Mouse (Mus musculus) ovary, adult 18-20 months (tissue): ENCODE data around the gene Cpeb1.
"Not testable (repeated sequence)": the region's sequence is repeated elsewhere in the genome, so short reads cannot be mapped to it uniquely, and the experiment has no call there.

Source experiments
- DNase-seq: peaks from one replicate; pipeline ENCODE4 v3.0.0; 2022; ENCODE audit warnings: low spot score, mixed read lengths

Gene Cpeb1

DNA sequence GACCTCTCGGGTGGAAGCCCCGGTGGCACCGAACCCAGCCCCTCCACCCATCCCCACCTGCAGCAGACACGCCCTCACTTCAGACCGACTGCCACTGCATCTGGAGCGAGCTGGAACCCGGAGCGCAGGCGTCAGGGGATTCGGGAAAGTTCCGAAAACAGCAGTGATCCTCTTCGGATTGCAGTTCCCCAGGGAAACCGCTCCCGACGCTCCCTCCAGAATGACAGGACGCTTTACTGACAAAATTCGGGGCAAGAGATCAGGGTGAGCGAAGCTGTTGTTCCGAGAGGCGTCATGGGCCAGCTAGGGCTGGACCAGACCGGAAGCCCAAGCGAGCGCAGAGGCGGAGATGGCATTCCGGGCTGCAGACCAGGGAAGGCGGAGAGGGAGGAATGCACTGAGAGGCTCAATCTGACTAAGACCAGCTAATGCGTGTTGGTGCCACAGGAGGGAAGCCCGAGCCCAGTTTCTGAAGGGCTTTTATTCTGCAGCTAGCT is at the start of gene Cpeb1:
Gene Cpeb1 (minus strand): TSS at position 311 of the 497 bp plus-strand sequence.
- peak; percentile 54 for DNase-seq

DNA sequence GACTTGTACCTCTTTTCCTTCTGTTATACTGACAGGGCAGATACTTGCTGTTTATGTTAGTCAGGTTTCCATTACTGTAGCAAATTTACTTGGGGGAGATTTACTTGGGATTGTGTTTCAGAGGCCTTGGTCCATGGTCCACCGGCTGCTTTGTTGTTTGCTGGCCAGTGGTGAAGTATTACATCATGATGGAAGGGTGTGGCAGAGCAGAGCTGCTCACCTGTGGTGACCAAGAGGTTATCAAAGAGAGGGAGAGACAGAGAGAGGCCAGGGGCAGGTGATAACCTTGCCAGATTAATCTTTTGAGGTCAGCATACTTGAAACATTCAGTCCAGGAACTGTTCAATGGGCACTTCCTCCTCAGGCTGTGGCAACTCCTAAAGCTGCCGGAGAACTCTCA is 45.8 kb upstream of the Cpeb1 start:
- DNase-seq, result no peak

DNA sequence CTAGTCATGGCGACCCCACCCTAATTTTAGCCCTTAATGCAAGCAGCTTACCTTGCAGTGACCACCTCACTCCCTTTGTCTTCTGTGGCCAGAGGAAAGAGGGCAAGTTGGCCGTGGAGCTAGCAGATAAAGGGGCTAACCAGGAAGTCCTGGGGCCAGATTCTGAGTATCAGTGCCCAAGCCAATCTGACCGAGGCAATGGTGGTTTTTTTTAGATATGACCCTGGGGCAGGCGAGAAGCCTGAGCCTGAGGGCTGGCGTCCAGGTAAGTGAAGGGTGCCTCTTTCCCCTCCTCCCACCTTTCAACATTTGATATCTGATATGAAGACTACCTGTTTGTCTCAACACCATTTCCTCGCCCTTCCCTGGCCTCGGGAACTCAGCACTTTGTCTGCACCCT is 42.9 kb upstream of the Cpeb1 start, which contains the start of gene BC048679:
Gene BC048679 (minus strand): TSS at position 101 of the 400 bp plus-strand sequence.
- no peak for DNase-seq

DNA sequence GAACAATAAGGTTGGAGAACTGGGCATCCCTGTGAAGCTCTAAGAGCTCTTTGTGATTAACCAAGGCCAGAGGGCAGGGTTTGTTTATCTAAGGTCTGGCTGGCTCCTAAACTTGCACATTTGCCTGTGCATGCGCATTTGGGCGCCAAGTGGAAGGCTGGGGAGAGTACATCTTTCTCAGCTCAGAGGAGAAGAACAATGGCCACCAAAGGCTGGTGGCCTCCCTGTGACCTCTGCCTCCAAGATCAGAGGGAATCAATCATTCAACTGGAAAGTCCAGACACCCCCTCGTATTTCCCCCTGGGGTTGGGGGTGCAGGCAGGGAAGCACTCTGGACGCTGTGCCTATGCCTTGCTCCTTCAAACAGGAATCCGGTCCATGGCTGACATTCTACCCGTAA is 41.9 kb upstream of the Cpeb1 start:
- no peak for DNase-seq

DNA sequence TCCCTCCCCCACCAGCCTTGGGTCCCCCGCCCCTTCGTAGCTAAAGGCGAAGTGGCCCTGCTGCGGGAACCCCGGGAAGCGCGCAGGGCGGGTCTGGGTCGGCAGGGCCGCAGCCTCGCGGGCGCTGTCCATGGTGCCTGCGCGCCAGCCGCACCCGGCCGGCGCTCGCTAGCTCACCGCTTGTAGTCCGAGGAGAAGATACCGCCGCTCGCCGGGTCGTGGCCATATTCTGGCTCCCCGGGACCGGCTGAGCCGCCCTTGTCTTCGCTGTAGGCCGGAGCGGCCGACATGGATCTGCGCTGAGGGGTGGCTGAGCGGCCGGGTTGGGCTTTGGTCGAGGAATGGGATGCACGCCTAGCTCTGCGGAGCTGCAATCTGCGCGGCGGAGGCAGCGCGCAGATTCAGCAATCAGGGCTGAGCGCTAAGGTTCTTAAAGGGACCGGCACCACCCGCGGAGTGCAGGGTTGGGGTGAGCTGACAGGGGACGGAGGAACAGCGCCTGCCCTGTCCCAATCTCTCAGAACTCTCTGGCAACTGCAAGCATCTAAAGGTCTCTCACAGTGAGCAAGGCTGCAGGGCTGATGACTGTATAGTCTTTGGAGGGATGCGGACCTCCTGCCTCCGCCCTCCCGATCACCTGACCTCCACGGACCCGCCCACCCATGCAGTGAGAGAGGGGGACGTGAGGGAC is 38.2 kb upstream of the Cpeb1 start, which contains the start of gene Ap3b2:
Gene Ap3b2 (minus strand): TSS at position 595 of the 691 bp plus-strand sequence.
- peak; percentile 33 for DNase-seq

DNA sequence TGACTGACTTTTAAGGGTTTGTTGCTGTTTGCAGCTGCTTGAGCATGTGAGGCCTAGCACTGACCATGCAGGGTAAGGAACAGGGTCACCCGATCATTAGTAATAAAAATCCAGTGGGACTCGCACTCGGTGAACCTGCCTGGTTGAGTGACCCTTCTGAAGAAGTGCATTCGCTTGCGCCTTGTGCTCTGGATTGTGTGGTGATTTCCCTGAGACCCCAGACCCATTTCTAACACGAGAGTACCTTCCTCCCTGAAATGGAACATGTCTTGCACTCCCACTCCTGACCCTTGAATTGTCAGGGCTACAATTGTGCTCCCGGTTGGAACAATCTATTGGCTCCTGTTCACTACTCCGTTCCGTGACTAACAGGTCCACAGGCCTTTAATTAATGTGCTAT is 37.4 kb upstream of the Cpeb1 start:
- no peak for DNase-seq

DNA sequence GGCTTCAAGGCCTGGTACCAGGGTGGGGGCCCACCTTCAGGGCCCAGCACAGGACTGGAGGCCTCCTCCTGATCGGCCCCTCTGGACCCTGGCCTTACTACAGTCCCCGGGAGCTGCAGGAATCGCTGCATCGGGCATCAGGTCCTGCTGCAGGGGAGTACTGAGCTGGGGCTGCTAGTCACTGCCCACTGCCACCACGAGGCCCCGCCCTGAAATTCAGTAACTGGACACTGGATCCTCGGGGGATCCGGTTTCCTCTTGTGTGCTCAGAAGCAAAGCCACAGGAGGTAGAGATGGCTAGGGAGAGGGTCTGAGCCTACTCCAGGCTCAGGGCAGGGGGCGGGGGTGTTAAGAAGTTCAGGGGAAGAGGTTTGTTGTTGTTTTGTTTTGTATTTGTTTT is 34.4 kb upstream of the Cpeb1 start:
- DNase-seq, result no peak

DNA sequence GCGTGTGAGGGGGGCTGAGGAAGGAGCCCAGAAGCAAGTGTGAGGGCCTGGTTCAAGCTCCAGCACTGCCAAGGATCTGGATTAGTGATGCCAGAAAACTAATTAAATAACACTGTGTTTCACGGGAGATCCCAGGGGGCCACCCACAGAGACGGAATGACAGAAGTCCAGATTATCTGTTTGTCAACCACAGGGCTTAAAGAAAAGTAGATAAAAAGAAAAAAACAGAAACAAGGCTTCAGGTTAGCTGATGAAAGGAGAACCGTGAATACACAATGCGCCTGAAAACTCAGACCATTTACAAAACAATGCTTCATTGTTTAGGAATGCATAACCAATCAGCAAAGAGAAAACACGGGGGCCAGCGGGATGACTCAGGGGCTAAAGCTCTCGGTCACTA is 25.5 kb upstream of the Cpeb1 start:
- no peak for DNase-seq

DNA sequence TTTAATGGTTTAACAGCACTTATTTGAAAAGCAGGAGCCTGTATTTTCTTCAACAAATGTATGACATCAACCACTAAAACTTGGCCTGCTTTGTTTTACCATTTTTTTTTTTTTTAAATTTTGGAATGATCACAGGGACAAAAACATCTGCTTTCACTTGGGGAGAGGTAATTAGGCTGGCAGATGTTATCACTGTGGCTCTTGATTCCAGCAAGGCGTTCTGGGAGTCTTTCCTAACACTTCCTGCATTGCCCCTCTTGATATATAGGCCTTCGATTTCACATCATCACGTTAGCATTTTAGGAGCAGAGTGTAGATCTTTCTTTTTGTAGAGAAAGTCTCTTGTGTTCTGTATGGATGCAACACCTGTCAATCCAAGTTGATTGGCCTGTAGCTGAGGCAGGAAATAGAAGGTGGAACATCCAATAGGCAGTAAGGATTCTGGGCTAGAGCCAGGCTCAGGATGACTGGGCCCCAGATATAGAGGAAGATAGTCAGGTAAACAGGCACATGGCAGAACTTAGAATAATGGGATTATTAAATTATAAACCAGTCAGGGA is 24.3 kb upstream of the Cpeb1 start:
- DNase-seq, result no peak

DNA sequence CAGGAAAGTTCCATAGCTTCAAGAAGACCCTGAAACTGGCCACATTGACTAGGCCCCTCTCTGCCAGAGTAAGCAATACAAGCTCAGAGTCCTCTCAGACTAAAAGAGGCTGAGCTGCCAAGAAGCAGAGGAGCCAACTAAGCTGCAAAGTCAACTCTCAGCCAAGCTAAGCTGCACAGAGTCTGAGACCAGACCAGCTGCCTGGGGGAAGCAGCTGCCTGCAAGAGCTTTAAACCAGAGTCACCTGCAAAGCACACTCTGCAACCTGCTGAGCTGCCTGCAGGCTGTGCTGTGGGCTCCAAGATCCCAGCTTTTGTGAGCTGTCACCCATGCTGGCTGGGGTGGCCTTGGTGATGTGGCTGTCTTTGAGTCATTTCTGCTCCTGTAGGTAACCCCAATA is 23.0 kb upstream of the Cpeb1 start:
- DNase-seq, result not testable (repeated sequence)

DNA sequence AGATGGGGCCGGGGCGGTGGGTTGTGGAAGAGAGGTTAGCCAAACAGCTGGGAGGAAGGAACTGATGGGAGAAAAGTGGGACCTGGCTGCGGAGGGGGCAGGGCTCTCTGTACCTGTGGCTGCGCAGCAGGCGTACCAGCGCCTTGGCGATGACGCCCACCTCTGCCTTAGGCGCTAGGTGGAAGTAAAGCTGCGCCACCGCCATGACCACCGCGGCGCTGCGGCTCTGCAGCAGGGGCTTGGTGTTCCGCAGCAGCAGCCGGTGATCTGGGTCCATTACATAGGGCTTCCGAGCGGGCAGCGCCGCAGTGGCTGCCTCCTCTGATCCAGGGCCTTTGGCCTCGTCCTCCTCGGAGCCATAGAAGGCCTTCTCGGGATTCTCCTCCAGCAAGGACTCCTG is 21.6 kb upstream of the Cpeb1 start:
- no peak for DNase-seq

DNA sequence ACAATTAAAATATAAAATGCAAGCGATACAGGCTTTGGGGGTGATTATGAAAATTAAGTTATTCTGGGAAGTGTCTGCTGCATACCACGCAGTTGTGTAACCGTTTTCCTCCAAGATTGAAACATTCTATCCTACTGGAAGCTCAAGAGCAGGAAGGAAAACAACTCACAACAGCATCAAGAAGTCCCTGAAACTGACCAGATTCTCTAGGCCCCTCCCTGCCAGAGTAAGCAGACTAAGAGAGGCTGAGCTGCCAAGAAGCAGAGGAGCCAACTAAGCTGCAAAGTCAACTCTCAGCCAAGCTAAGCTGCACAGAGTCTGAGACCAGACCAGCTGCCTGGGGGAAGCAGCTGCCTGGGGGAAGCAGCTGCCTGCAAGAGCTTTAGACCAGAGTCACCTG is 20.0 kb upstream of the Cpeb1 start:
- no peak for DNase-seq

DNA sequence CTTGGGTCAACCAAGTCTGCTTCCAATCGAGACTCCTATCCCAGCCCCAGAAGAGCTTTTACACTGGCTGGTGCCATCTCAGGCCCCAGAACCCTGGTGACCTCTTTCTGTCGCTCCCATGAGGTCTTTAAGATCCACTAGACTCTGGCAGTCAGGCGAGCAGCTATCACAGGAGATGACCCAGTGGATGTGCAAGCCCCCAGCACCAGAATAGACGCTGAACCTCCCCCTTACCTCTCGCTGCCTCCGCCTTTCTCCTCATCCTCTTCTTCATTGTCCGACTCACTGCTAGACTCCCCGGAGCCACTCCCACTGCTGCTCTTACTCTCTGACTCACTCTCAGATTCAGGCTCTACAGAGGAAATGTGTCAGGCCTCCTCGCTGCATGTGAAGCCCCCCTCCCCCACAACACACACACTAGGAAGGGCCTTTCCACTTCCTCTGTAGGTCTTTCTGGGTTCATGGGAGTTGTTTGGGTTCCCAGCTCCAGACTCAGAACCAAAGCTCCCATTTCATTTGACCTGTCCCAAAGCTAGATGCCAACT is 9.7 kb upstream of the Cpeb1 start:
- no peak for DNase-seq

DNA sequence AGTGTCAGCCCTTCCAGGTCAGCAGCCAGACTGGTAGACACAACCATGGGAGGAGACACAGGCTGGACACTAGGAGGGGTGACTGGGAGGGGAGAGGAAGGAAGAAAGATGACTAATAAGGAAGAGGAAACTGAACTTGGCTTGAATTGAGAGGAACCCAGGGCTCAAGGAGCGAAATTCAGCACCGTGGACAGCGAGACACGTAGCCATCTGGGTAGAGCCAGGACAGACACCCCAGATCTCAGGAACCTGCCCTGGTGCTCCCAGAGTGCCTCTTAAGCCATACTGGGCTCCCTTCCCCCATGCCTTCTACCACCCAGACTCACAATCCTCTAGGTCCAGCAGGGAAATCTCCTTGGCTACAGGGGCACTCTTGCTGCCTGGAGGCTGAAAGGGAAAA is 8.9 kb upstream of the Cpeb1 start:
- no peak for DNase-seq

DNA sequence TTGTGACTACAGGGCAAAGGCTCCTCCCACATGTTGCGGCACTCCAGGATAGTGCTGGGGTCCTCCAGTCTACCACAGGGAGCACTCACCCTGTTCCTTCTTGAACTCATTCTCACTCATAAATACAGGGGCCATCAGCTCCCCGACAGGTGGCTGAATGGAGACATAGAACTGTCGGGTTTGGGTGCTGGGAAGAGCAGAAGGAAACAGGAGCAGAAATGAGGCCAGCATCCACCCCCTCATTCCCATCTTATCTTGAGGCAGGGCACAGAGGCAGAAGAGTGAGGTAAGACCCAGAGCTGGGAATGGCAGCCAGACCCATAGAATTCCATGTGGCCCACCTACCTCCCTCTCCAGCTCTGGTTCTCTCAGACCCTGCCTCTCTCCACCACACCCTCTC is 7.5 kb upstream of the Cpeb1 start:
- no peak for DNase-seq

DNA sequence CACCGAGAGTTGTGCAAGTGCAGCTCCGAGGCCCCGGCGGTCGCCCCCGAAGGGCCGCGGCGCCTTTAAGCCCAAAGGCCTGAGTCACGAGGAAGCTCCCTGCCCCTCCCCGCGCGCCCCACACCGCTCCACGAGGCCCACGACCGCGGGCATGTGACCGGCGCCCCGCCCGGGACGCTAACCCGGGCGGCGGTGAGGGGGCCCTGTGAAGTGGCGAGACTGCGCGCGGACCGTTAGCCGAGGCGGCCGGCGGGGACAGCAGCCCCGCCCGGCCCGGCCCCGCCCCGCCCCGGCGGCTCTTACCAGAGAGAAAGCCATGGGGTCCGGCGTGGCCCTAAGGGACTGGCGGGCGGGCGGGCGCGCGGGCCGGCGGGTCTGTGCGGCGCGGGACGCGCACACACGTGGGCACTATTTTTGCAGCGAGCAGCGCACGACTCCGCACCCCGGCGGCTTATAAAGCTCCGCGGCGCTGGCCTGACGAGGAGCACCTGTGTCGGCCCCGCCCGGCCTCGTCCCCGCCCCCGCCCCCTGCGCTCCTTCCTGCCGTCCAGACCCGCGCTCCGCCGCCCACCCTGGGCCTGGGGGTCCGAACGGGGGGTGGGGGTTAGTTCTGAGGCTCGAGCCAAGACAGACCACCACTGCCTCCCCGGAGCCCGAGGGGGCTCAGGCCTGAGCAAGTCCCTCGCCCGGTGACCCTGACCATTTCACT is 780 bp downstream of the Cpeb1 start:
- no peak for DNase-seq

DNA sequence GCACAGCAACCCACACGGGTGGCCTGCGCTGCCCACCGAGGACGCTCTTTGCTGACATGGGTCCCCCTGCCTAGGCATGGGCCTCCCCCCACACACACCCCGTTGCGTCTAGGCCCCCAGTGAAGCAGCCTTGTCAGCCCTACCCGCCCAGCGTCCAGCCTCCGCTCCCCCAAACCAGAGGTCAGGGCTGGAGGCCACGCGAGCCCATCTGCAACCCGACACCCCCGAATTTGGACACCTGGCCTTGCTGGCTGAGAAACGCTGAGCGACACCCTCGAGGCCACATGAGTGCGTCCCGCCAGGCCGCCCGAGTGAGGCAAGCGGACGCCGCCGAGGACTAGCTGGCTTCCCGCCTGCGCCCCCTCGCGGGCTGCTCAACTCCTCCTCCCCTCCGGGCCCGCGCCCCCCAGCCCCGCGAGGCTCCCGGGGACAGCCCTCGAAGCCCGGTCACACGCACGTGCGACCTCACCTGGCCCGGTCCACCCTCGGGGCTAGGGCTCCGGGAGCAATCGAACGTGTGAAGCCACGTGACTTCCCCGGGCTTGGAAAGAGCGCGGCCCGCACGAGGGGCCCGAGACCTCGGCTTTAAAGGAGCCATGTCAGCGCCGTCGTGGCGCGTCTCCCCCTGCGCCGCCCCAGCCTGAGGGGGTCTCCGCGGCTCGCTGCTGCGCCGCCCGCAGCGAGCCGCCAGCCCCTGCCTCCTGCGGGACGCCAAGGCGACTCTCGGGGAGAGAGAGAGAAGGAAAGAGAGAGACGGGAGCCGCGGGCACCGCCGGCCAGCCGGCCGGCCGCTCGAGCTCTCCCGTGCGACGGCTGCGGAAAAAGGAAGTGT is 1.6 kb downstream of the Cpeb1 start:
- no peak for DNase-seq

DNA sequence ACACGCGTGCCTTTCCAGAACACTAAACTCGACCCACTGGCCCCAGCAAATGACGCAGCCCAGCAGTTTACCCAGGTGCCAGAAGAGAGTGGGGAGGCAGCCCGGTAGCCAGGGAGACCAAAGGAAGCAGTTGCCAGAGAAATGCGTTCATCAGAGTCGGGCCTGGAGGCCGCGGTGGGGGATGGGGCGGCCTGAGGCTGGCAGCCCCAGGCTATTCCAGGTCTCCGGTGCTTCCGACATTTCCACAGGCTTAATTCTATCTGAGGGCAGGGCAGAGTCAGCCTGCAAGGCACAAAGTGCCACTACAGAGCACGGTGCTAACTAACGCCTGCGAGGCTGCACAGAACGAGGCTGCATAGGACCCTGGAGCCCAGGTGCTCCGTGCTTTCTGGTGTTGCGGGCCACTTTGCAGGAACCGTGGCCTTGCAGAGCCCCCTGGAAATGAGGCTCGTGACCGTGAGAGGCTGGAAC is 2.3 kb downstream of the Cpeb1 start:
- no peak for DNase-seq

DNA sequence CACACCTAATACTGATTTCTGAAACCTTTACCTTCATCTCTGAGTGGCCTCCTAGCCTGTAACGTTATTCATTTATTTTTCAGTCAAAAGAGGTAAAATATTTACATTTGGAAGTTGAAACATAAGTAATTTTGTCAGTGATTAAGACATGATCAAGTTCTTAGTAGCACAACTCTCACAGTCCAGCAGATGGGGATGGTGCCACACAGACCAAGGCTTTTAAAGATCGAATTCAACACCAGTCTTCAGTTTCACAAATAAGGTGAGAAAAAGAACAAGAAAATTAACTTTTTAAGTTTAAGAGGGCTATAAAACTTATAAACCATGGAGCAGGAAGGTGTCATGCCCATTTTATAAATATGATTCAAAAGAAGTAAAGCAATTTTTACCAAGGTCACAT is 56.3 kb downstream of the Cpeb1 start:
- no peak for DNase-seq

DNA sequence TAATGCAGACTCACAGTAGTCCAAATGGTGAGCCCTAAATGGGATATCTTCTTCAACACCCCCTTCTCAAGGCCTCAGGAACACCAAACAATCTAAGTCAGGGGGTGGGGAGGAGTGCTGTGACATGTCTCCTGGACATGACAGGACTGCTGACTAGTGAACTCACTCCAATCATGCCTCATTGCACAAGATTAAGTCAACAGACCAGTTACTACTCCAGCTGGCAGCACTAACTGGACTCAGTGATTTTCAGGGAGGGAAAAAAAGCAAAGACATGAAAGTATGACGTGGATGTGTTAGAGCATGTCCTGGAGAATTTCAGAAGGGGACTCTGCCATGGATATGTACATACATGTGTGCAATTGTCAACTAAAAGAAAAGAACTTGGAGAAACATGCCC is 75.9 kb downstream of the Cpeb1 start:
- DNase-seq, result no peak

DNA sequence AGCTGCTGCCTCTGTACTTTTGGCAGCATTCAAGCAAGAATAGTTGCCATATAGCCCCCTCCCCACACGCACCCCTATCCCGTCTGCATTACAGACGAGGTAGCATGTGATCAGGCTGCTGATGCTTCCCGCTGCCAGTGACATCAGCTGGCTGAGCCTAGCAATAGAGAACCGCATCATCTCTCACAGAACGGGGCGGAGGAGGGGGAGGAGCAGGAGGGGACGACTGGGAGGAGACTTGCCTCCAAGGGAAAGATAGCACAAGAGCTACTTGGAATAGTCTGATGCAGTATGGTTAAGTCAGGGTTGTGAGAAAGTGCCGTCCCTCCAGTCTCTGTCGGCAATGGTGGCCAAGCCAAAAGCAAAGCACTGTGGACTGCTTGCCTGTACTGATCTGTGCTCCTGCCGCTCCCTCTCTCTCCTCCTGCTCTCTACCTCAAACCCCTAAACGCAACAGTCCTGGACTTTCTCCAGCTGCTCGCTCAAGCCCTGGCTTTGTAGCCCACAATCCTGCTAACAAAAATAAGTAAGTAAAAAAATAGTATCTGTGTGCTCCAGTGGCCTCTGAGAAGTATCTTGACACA is 82.8 kb downstream of the Cpeb1 start:
- no peak for DNase-seq

DNA sequence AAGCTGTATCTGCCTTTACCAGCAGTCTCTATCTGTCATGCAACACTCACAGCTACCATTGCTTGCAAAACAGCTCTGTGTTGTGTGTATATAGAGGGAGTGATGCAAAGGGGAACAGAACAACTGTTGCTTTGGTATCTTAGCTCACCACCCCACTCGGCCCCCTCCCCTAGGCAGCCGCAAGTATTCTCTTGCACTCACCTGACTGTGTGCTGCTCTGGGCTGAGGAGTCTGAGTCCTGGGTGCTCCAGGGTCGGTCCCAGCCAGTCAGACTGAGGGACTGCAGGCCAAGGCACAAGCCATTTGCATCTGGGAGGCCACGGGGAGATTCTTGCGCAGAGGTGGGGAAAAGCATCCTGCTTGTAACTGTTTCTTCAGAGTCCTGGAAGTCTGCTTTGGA is 83.5 kb downstream of the Cpeb1 start:
- DNase-seq, result no peak
